Mouse (Mus musculus): ENCODE data around the gene Ccnd1.

GRCm38 (mm10) chr7:144964316-144964715, 24.6 kb upstream of the Ccnd1 start:
- no peak for TF ChIP-seq CTCF (IDR thresholded peaks at IDR 0.05; ENCODE audit: low read depth)
- no peak for TF ChIP-seq EP300 (IDR thresholded peaks at IDR 0.05; ENCODE audit: low read depth)
